Mouse (Mus musculus): ENCODE measurements at regions not wholly inside any gene's neighbourhood (a gene's known extent, or its start where the extent isn't known, plus 50 kb on each side); places are given as distances from the start of the nearest gene placed in this dataset.

GRCm38 (mm10) chr4:79362522-79362921 lies 1150.8 kb upstream of the Ptprd start:
- no peak overlapping the region for H3K4me3 ChIP-seq (ENCODE audit: low read length)
- no peak overlapping the region for H3K9ac ChIP-seq (ENCODE audit: low read depth, low read length)
- ATAC-seq = no peak
- H3K4me2 ChIP-seq (ENCODE audit: low read length) = no peak overlapping the region
- no peaks in the 10 kb centered on the region for H3K9me3 ChIP-seq (ENCODE audit: control insufficient read depth, low read length)
- no peak overlapping the region for H3K27ac ChIP-seq (ENCODE audit: low read depth, low read length)
- no peaks in the 10 kb centered on the region for H3K4me1 ChIP-seq (ENCODE audit: control insufficient read depth, insufficient read depth, low read depth, low read length)
- 78% methylated on average over 4 of the region's 4 CpGs for WGBS
- no peaks in the 10 kb centered on the region for H3K27me3 ChIP-seq (replicated peaks; ENCODE audit: control insufficient read depth, insufficient read depth, low read length)
- H3K36me3 ChIP-seq (ENCODE audit: control insufficient read depth, insufficient read depth, low read length) = no peaks in the 10 kb centered on the region

- Histone ChIP-seq H3K27ac (ENCODE audit: low read depth, low read length) (no peak overlapping the region), H3K36me3 (ENCODE audit: control insufficient read depth, insufficient read depth, low read length) (no peaks in the 10 kb centered on the region), H3K4me1 (ENCODE audit: control insufficient read depth, insufficient read depth, low read depth, low read length) (no peaks in the 10 kb centered on the region), H3K4me3 (ENCODE audit: low read length) (no peak overlapping the region), H3K27me3 (replicated peaks; ENCODE audit: control insufficient read depth, insufficient read depth, low read length) (no peaks in the 10 kb centered on the region), H3K9ac (ENCODE audit: low read depth, low read length) (no peak overlapping the region), H3K9me3 (ENCODE audit: control insufficient read depth, low read length) (no peaks in the 10 kb centered on the region), H3K4me2 (ENCODE audit: low read length) (no peak overlapping the region)
- WGBS = 88% methylated on average over 1 of the region's 1 CpGs
- ATAC-seq = no peak
These were observed 1146.0 kb upstream of the Ptprd start for GRCm38 (mm10) chr4:79357720-79358119.

DNA sequence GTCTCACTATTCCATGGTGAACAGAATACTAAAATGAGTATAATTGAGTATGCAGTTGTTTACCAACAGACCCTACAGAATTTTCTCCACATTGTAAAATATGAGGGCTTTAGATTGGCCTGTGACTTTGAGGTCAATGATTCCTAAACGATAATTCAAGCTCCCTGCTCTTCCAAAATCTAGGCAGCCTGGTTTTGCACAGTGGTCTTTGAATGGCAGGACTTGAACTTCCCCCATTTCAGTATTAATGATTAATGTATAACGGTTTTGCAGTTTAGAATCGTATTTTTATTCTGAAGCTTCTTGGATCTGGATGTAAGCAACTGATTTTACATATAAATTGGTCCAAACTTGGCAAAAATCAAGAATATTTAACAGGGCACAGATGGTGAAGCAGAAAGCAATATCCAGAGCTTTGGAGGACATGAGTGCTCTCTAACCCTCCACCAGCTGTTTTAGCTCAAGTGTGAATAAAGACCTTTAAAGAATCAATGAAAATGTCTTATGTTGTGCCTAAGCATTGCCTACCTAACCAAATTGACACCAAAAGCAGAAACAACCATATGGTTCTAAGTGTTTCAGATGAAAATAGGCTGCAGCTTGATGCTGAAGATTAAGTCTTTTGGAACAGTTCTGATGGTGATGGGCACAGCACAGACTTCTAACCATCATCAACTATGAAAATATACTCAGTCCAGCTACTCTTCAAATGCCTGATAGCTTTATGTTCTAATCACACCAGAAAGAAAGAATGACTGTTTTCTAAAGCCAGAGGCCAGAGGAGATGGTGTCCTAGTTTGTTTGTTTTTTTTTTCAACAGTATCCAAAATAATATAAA lies 1098.3 kb upstream of the Ptprd start:
- Histone ChIP-seq H3K36me3 (ENCODE audit: control insufficient read depth, insufficient read depth, low read length) (no peaks in the 10 kb centered on the region), H3K27me3 (replicated peaks; ENCODE audit: control insufficient read depth, insufficient read depth, low read length) (no peaks in the 10 kb centered on the region), H3K9ac (ENCODE audit: low read depth, low read length) (no peak overlapping the region), H3K4me3 (ENCODE audit: low read length) (no peak overlapping the region), H3K4me2 (ENCODE audit: low read length) (no peak overlapping the region), H3K9me3 (ENCODE audit: control insufficient read depth, low read length) (no peaks in the 10 kb centered on the region), H3K27ac (ENCODE audit: low read depth, low read length) (no peak overlapping the region), H3K4me1 (ENCODE audit: control insufficient read depth, insufficient read depth, low read depth, low read length) (no peaks in the 10 kb centered on the region)
- ATAC-seq = peak; percentile 69; the same call in 1 of the 2 replicates
- WGBS = 55% methylated on average over 3 of the region's 3 CpGs

DNA sequence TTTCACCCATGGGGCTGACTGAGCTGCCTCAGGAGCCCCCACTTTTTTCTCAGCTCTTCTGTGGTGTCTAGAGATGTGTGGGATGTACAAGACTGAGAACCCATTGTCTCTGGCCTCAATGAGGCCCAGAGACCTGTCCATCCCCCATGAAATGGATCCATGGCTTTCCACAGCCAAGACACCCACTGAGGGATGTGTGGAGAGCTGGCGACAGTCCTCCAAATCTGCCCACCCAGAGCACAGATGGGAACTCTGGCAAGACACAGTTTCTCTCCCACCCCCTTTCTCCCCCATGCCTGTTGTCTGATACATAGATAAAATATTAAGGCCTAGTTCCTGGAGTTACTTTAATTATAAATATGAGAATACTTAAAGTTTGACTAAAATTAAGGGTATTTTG lies 1079.3 kb upstream of the Ptprd start:
- Histone ChIP-seq H3K4me3 (ENCODE audit: low read length) (no peak overlapping the region), H3K4me2 (ENCODE audit: low read length) (no peak overlapping the region), H3K27me3 (replicated peaks; ENCODE audit: control insufficient read depth, insufficient read depth, low read length) (no peaks in the 10 kb centered on the region), H3K4me1 (ENCODE audit: control insufficient read depth, insufficient read depth, low read depth, low read length) (no peaks in the 10 kb centered on the region), H3K36me3 (ENCODE audit: control insufficient read depth, insufficient read depth, low read length) (no peaks in the 10 kb centered on the region), H3K9me3 (ENCODE audit: control insufficient read depth, low read length) (no peaks in the 10 kb centered on the region), H3K9ac (ENCODE audit: low read depth, low read length) (no peak overlapping the region), H3K27ac (ENCODE audit: low read depth, low read length) (no peak overlapping the region)
- 77% methylated on average over 1 of the region's 1 CpGs for WGBS
- no peak for ATAC-seq

GRCm38 (mm10) chr4:79265044-79265443 lies 1053.3 kb upstream of the Ptprd start:
- H3K27ac ChIP-seq (ENCODE audit: low read depth, low read length) = no peak overlapping the region
- 71% methylated on average over 1 of the region's 1 CpGs for WGBS
- no peaks in the 10 kb centered on the region for H3K36me3 ChIP-seq (ENCODE audit: control insufficient read depth, insufficient read depth, low read length)
- H3K9me3 ChIP-seq (ENCODE audit: control insufficient read depth, low read length) = no peaks in the 10 kb centered on the region
- peak; percentile 85 for ATAC-seq
- no peak overlapping the region for H3K4me2 ChIP-seq (ENCODE audit: low read length)
- no peaks in the 10 kb centered on the region for H3K27me3 ChIP-seq (replicated peaks; ENCODE audit: control insufficient read depth, insufficient read depth, low read length)
- no peaks in the 10 kb centered on the region for H3K4me1 ChIP-seq (ENCODE audit: control insufficient read depth, insufficient read depth, low read depth, low read length)
- H3K9ac ChIP-seq (ENCODE audit: low read depth, low read length) = no peak overlapping the region
- H3K4me3 ChIP-seq (ENCODE audit: low read length) = no peak overlapping the region

DNA sequence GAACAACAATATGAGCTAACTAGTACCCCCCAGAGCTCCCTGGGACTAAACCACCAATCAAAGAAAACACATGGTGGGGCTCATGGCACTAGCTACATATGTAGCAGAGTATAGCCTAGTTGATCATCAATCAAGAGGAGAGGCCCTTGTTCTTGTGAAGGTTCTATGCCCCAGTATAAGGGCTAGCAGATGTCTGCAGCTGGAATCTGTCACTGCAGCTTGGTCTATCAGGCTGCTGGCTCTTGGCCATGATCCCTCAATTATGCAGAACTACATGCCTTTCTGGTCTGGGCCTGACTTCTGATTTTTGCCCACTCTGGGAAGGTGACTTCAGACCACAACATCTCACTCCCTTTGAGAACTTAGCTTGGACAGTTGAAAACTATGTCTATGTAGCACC lies 1031.4 kb upstream of the Ptprd start:
- H3K4me2 ChIP-seq (ENCODE audit: low read length) = no peak overlapping the region
- H3K36me3 ChIP-seq (ENCODE audit: control insufficient read depth, insufficient read depth, low read length) = no peaks in the 10 kb centered on the region
- H3K4me3 ChIP-seq (ENCODE audit: low read length) = no peak overlapping the region
- no peaks in the 10 kb centered on the region for H3K9me3 ChIP-seq (ENCODE audit: control insufficient read depth, low read length)
- H3K27ac ChIP-seq (ENCODE audit: low read depth, low read length) = no peak overlapping the region
- no peaks in the 10 kb centered on the region for H3K27me3 ChIP-seq (replicated peaks; ENCODE audit: control insufficient read depth, insufficient read depth, low read length)
- no peak overlapping the region for H3K9ac ChIP-seq (ENCODE audit: low read depth, low read length)
- ATAC-seq = no peak
- no peaks in the 10 kb centered on the region for H3K4me1 ChIP-seq (ENCODE audit: control insufficient read depth, insufficient read depth, low read depth, low read length)

- H3K36me3 ChIP-seq (ENCODE audit: control insufficient read depth, insufficient read depth, low read length) = no peaks in the 10 kb centered on the region
- no peak overlapping the region for H3K9ac ChIP-seq (ENCODE audit: low read depth, low read length)
- H3K4me2 ChIP-seq (ENCODE audit: low read length) = no peak overlapping the region
- H3K9me3 ChIP-seq (ENCODE audit: control insufficient read depth, low read length) = no peaks in the 10 kb centered on the region
- no peak for ATAC-seq
- 81% methylated on average over 1 of the region's 1 CpGs for WGBS
- no peak overlapping the region for H3K27ac ChIP-seq (ENCODE audit: low read depth, low read length)
- no peaks in the 10 kb centered on the region for H3K27me3 ChIP-seq (replicated peaks; ENCODE audit: control insufficient read depth, insufficient read depth, low read length)
- H3K4me3 ChIP-seq (ENCODE audit: low read length) = no peak overlapping the region
- H3K4me1 ChIP-seq (ENCODE audit: control insufficient read depth, insufficient read depth, low read depth, low read length) = no peaks in the 10 kb centered on the region
These were observed 1029.9 kb upstream of the Ptprd start for GRCm38 (mm10) chr4:79241647-79242046.

DNA sequence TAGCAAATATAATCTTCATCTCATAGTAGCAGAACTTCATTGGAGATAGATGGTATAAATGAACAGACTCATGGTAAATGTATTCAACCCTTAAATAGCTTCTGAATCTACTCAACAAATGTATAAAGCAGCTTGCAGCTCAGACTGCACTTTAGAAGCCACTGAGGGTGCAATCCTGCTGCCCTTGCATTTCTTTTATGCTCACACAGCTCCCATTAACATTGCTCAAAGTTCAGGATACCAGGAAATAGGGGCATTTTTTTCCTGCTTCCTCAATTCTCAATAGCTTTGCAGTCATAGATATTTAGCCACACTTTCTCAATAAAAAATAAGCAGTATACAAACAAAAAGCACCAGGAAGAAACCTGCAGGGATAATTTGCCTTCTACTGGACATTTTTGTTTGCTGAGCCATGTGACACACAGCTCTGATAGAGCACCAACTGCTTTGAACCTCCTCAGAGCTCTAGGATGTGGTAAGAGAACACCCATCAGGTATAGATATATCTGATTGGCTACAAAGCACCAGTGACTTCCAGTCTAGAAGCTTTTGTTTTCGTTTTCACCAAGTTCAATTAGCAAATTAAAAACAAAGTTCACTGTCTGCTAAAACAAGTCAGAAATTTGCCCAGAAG lies 1012.5 kb upstream of the Ptprd start:
- no peaks in the 10 kb centered on the region for H3K27me3 ChIP-seq (replicated peaks; ENCODE audit: control insufficient read depth, insufficient read depth, low read length)
- H3K36me3 ChIP-seq (ENCODE audit: control insufficient read depth, insufficient read depth, low read length) = no peaks in the 10 kb centered on the region
- no peaks in the 10 kb centered on the region for H3K4me1 ChIP-seq (ENCODE audit: control insufficient read depth, insufficient read depth, low read depth, low read length)
- H3K9ac ChIP-seq (ENCODE audit: low read depth, low read length) = no peak overlapping the region
- H3K9me3 ChIP-seq (ENCODE audit: control insufficient read depth, low read length) = peaks cover 4% of the 10 kb centered on the region
- H3K27ac ChIP-seq (ENCODE audit: low read depth, low read length) = no peak overlapping the region
- 54% methylated on average over 1 of the region's 1 CpGs for WGBS
- no peak overlapping the region for H3K4me3 ChIP-seq (ENCODE audit: low read length)
- no peak for ATAC-seq
- H3K4me2 ChIP-seq (ENCODE audit: low read length) = no peak overlapping the region
